Mouse (Mus musculus): Measurements from ENCODE around the gene Ctxn2.

DNA sequence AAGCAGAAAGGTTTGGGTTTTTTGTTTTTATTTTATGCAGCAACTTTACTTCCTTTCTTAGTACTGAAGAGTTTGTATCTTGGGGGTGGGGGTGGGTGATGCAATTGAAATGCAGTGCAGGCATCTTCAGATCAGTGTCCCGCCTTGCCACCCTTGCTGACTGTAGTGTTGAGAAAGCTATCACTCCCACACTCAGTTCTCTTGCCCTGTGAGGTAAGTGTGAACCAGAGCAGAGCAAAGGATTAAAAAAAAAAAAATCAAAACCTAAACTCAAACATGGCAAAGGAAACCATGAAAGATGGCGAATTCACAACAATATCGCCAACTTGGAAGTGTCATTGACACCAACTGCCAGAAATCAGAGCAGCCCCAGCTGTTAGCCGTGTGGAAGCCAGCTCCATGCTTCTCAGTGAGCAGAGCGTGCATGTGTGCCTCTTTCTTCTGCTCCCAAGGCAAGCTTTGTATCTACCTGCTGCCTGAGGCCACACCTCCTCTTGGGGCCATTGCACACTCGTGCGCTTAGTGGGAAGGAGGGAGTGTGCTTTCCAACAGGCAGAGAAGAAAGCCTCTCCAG lies 41.8 kb downstream of the Ctxn2 start:
- TF ChIP-seq MAFK (IDR thresholded peaks at IDR 0.05; ENCODE audit: insufficient replicate concordance, low read length) (no peak), USF2 (conservative IDR thresholded peaks at IDR 0.05; ENCODE audit: low read depth, low read length) (no peak), CHD2 (IDR thresholded peaks at IDR 0.05; ENCODE audit: low read length) (no peak), SIN3A (IDR thresholded peaks at IDR 0.05; ENCODE audit: low read length) (no peak), KAT2A (IDR thresholded peaks at IDR 0.05; ENCODE audit: insufficient replicate concordance, low read length) (no peak), ZMIZ1 (IDR thresholded peaks at IDR 0.05; ENCODE audit: low read depth, low read length) (no peak), ZKSCAN1 (IDR thresholded peaks at IDR 0.05; ENCODE audit: borderline replicate concordance, low read depth, low read length) (no peak), CTCF (conservative IDR thresholded peaks at IDR 0.05 in 1 of 2, IDR thresholded peaks at IDR 0.05 in 1 of 2; ENCODE audit: low read depth in 2 of 2, low read length in 2 of 2) (no peak), E2F4 (IDR thresholded peaks at IDR 0.05; ENCODE audit: insufficient replicate concordance, low read depth, low read length) (no peak), ZC3H11A (IDR thresholded peaks at IDR 0.05; ENCODE audit: low read depth, low read length) (no peak)
